ENCODE assay signal across 6 mouse cellular contexts in the genomic region with DNA sequence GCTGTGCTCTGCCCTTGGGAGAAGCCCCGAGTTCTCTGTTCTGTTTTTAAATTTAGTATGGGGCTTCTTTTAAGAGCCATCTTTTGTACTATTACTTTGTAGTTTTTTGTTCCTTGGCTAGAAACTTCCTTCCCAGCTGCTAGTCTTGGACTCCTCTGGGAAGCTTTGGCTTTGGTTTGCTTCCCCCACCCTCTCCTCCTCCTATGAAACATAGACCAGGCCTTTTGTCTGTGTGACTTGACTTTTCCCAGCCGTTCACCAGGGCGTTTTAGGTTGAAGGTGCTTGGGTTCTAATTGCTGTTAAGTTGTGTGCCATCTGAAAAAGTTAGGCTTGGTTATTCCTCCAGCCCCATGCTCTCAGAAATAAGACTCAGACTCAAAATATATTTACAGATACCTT. TPM values are rescaled to one million over a fixed set of nuclear protein-coding genes. Genes with fewer than 3 reads are reported as not detected.
"Had no signal": no experiment of that assay in that cellular context is flagged by ENCODE, and none has a peak within 500 bp of the region (broad histone marks: within the 10 kb centered on the region; RNA-seq: fewer than 3 reads in every experiment).

No protein-coding gene starts in this region.

RNA-seq across cellular contexts. Expression of gene Teddm3, which starts 26.1 kb away (rescaled TPM):
- total RNA-seq: heart, adult 2 months; heart, adult 8-10 months; heart, postnatal 25 days; heart, postnatal 36 days; heart, postnatal 4 days; hematopoietic stem cell, adult 5-6 weeks had no signal
